Mouse (Mus musculus): Measurements from ENCODE around the gene Rab3ip.

DNA sequence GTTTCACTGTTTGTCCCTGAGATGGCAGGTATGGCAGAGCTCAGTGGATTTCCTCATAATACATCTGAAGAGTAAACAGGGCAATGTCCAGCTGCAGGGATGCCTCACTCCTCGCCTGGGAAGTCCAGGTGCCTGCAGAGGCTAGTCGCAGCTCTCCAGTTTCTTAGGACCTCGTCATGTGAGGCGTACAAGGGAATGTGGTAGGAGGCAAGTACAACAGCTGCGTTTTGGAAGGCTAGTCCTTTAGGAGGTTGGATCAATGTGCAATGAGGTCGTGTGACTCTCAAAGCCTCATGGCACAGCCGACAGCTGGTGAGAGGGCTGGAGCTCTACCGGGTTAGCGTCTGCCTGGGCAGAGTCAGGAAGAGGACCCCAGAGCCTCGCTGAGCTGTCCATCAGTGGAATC is 46.1 kb downstream of the Rab3ip start:
- TF ChIP-seq POLR2A (IDR thresholded peaks at IDR 0.05; ENCODE audit: low read depth, low read length) (no peak), CTCF (IDR thresholded peaks at IDR 0.05; ENCODE audit: extremely low read depth, insufficient read depth, insufficient read length, insufficient replicate concordance) (no peak)

Measured in spleen, adult 2 months (tissue).